Mouse (Mus musculus) E14TG2a.4 (cell line): ENCODE data around the gene Lmna.

Experiments
- CTCF ChIP-seq: conservative IDR thresholded peaks from 2 replicates; pipeline ENCODE4 v1.5.1; 2014; ENCODE audit warnings: low read length
- NANOG ChIP-seq: IDR thresholded peaks from 2 replicates; pipeline ENCODE4 v1.6.1; 2014; ENCODE audit warnings: borderline replicate concordance, low read length, mixed read lengths
- POU5F1 ChIP-seq: IDR thresholded peaks from 2 replicates; pipeline ENCODE4 v1.6.1; 2014; ENCODE audit warnings: low read length, borderline replicate concordance

GRCm38 (mm10) chr3:88446471-88447123 lies 63.2 kb downstream of the Lmna start:
- TF ChIP-seq NANOG = no peak
- TF ChIP-seq CTCF = no peak
- no peak for TF ChIP-seq POU5F1
